Mouse (Mus musculus) embryonic fibroblast, embryonic 13.5 days (primary cell): ENCODE measurements at regions not wholly inside any gene's neighbourhood (a gene's known extent, or its start where the extent isn't known, plus 50 kb on each side); places are given as distances from the start of the nearest gene placed in this dataset.

ENCODE experiments used
- H3K27ac ChIP-seq: 2 replicates; pipeline ENCODE4 v1.5.1; 2012; ENCODE audit warnings: low read length, control low read depth, inconsistent platforms; ENCODE audit not compliant: insufficient read depth
- H3K4me1 ChIP-seq: 2 replicates; pipeline ENCODE4 v1.6.1; 2011; ENCODE audit warnings: low read length; ENCODE audit not compliant: control insufficient read depth, insufficient read depth
- H3K4me3 ChIP-seq: 2 replicates; pipeline ENCODE4 v1.5.1; 2011; ENCODE audit warnings: mild to moderate bottlenecking, control low read depth, low read length; ENCODE audit not compliant: insufficient read depth
- CTCF ChIP-seq: IDR thresholded peaks from 2 replicates; pipeline ENCODE4 v1.5.1; 2011; ENCODE audit warnings: mild to moderate bottlenecking, control low read depth, low read length, moderate library complexity, borderline replicate concordance; ENCODE audit not compliant: insufficient read depth
- POLR2A ChIP-seq: IDR thresholded peaks from 2 replicates; pipeline ENCODE4 v1.6.1; 2011; ENCODE audit warnings: low read depth, mild to moderate bottlenecking, control low read depth, low read length, moderate library complexity

DNA sequence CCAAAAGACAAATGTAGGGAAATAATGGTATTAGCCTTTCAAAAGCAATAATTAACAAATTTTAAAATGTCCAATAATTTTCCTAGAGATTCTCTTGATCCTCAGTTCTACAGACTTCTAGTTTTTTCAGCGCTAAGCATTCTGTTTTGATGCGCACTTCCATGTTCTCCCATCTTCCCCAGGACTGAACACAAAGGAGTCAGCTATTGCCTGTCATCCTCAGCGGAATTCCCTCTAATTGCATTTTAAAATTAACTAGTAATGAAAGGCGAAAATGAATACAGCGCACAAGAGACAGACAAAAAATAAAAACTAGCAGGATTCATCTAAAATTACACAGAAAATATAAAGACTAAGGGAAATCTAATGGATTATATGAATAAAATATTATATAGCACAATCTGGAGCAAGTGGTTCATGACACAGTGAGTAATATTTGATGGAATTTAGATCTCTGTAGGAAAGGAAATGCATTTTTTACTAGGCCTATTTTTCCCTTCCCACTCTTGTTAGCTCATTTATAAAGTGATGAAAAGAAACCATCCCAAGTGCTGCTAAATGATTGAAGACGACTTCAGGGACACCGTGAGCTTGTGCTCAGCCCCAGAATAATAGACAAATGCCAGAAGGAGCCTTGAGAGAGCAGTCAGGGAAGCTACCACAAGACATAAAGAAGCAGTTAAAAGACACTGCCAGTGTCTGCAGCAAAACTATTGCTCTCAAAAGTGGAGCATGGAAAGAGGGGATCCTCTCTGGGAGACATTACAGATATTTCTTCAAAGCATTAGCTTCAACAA, 79.0 kb upstream of the Arsj start:
- TF ChIP-seq POLR2A = no peak
- TF ChIP-seq CTCF = no peak
- peaks cover 9% of the 10 kb centered on the region for H3K4me1 ChIP-seq
- H3K27ac ChIP-seq = peak overlapping the region; percentile 88
- no peak overlapping the region for H3K4me3 ChIP-seq

DNA sequence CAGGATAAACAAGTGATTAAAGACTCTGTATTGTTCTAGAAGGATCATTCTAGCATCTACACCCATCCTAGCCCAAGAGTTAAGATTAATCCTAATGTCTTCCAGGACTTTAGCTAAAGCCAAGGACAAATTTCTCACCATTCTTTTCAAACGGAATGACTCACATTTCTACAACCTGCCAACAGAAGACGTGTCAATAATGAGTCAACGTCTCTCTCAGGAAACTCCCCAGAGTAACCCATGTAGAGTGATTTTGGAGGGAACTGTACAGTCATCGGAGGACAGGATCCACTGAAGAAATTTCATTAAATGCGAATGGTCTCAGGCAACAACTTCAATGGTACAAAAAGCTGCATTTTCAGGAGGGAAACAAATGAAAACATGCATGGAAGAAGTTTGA, 71.2 kb upstream of the Arsj start:
- H3K27ac ChIP-seq = peak overlapping the region; percentile 94
- no peak overlapping the region for H3K4me3 ChIP-seq
- TF ChIP-seq POLR2A (no peak), CTCF (no peak)
- H3K4me1 ChIP-seq = peaks cover 13% of the 10 kb centered on the region

GRCm38 (mm10) chr3:126292830-126293229, 70.7 kb upstream of the Arsj start:
- Histone ChIP-seq H3K4me3 (no peak overlapping the region), H3K27ac (peak overlapping the region; percentile 94), H3K4me1 (peaks cover 13% of the 10 kb centered on the region)
- TF ChIP-seq CTCF (no peak), POLR2A (no peak)

GRCm38 (mm10) chr3:126293645-126294044, 69.8 kb upstream of the Arsj start:
- Histone ChIP-seq H3K27ac (no peak overlapping the region), H3K4me1 (peaks cover 13% of the 10 kb centered on the region), H3K4me3 (no peak overlapping the region)
- TF ChIP-seq POLR2A (no peak), CTCF (no peak)

DNA sequence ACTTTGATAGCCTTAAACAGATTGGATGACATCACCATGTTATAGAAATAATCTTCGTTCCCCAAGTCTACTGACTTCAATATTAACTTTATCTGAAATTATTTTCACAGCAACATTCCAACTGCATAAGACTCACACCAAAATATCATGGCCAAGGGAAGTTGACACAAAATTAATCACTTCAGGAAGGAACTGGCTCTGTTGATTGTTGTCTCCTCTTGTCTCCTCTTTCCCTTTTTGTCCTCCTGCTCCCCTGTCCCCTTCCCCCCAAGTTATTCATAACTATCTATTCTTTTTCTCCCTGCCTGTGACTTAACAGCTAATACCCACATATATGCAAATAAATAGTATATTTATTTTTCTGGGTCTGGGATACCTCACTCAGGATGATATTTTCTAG, 67.6 kb upstream of the Arsj start:
- Histone ChIP-seq H3K27ac (no peak overlapping the region), H3K4me3 (no peak overlapping the region), H3K4me1 (peaks cover 13% of the 10 kb centered on the region)
- TF ChIP-seq POLR2A (no peak), CTCF (no peak)

DNA sequence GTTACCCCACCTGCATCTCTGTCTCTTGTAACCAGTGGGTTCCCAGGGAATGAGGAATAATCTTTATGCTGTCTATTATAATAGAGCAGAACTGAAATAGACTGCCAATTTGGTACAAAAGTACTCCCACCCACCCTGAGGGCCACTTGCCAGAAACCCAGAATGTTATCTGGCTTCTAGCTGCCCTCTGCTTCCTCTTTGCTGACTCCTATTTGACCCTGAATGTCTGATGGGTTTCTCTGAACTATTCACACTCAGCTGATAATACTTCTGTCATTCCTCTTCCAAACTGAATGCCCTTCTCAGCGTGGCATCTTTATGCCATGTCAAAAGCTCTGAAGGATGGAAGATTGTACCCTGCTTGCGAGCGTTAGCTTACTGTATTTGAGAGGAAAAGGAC, 64.2 kb upstream of the Arsj start:
- no peak overlapping the region for H3K27ac ChIP-seq
- TF ChIP-seq CTCF (no peak), POLR2A (no peak)
- no peak overlapping the region for H3K4me3 ChIP-seq
- H3K4me1 ChIP-seq = no peaks in the 10 kb centered on the region

DNA sequence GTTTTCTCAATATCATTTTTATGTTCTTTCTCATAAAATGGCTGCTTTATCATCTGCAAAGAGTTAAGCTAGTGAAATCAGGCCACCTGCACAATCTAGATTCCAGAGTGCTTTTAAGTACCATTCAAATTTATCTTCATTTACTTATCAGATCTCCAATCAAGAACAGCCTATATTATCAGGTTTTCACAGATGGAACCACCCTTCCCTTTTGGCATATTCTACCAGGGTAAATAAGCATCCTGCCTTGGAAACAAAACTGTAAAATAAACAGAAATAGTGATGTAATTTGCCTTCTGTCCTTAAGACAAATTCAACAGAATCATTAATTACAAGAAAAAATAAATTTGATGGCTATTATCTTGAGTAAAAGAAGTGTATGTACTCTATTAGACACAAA, 55.2 kb upstream of the Arsj start:
- Histone ChIP-seq H3K4me3 (no peak overlapping the region), H3K27ac (no peak overlapping the region), H3K4me1 (no peaks in the 10 kb centered on the region)
- TF ChIP-seq CTCF = no peak
- no peak for TF ChIP-seq POLR2A
